Comparison of ENCODE assay signal across 9 mouse cellular contexts in genomic region chr12:79708423-79708733, GRCm38 (mm10).
DNase-seq lines count a peak whose midpoint lies in the region; ATAC-seq lines count a peak whose summit lies in the region.
"Had no signal": no experiment of that assay in that cellular context is flagged by ENCODE, and none has a peak within 500 bp of the region (broad histone marks: within the 10 kb centered on the region; RNA-seq: fewer than 3 reads in every experiment).

No protein-coding gene starts in this region.

- H3K4me3 ChIP-seq in heart, embryonic 12.5 days = no peak overlapping the region
- no peak overlapping the region for H3K4me3 ChIP-seq in embryonic facial prominence, embryonic 13.5 days
- no peak overlapping the region for H3K4me3 ChIP-seq in kidney, embryonic 15.5 days (replicated peaks)

- peak; percentile 54 to 73 for DNase-seq in heart, adult 18-20 months
- DNase-seq in lung, postnatal 36 days = peak; percentile 90
- no peak for DNase-seq in B cell, adult 2 months
- no peak for DNase-seq in cerebellum, postnatal 14 days
- no peak for DNase-seq in spleen, postnatal 36 days (ENCODE audit: low spot score in 2 of 2)

- no peaks in the 10 kb centered on the region for H3K36me3 ChIP-seq in heart, embryonic 12.5 days
- H3K36me3 ChIP-seq in embryonic facial prominence, embryonic 13.5 days = no peaks in the 10 kb centered on the region
- H3K36me3 ChIP-seq in kidney, embryonic 15.5 days = no peaks in the 10 kb centered on the region

- no peaks in the 10 kb centered on the region for H3K9me3 ChIP-seq in heart, embryonic 12.5 days (replicated peaks)
- no peaks in the 10 kb centered on the region for H3K9me3 ChIP-seq in embryonic facial prominence, embryonic 13.5 days
- H3K9me3 ChIP-seq in kidney, embryonic 15.5 days (replicated peaks) = no peaks in the 10 kb centered on the region

- no peak overlapping the region for H3K9ac ChIP-seq in heart, embryonic 12.5 days
- H3K9ac ChIP-seq in embryonic facial prominence, embryonic 13.5 days = no peak overlapping the region
- H3K9ac ChIP-seq in kidney, embryonic 15.5 days = no peak overlapping the region

- H3K4me1 ChIP-seq in heart, embryonic 12.5 days (replicated peaks) = peaks cover 42% of the 10 kb centered on the region
- peaks cover 60% of the 10 kb centered on the region for H3K4me1 ChIP-seq in embryonic facial prominence, embryonic 13.5 days
- H3K4me1 ChIP-seq in kidney, embryonic 15.5 days = peaks cover 65% of the 10 kb centered on the region

- WGBS in heart, embryonic 12.5 days = 66% methylated on average over 5 of the region's 5 CpGs
- WGBS in embryonic facial prominence, embryonic 13.5 days = 29% methylated on average over 5 of the region's 5 CpGs
- WGBS in kidney, embryonic 15.5 days = 19% methylated on average over 5 of the region's 5 CpGs

- H3K4me2 ChIP-seq in heart, embryonic 12.5 days = no peak overlapping the region
- H3K4me2 ChIP-seq in embryonic facial prominence, embryonic 13.5 days = no peak overlapping the region
- H3K4me2 ChIP-seq in kidney, embryonic 15.5 days = no peak overlapping the region

- H3K27ac ChIP-seq in heart, embryonic 12.5 days (ENCODE audit: poor library complexity, severe bottlenecking) = no peak overlapping the region
- peak overlapping the region; percentile 78 for H3K27ac ChIP-seq in embryonic facial prominence, embryonic 13.5 days
- H3K27ac ChIP-seq in kidney, embryonic 15.5 days = peak overlapping the region; percentile 89

- H3K27me3 ChIP-seq in heart, embryonic 12.5 days (replicated peaks) = no peaks in the 10 kb centered on the region
- H3K27me3 ChIP-seq in embryonic facial prominence, embryonic 13.5 days = no peaks in the 10 kb centered on the region
- H3K27me3 ChIP-seq in kidney, embryonic 15.5 days = no peaks in the 10 kb centered on the region

- ATAC-seq in heart, embryonic 12.5 days (ENCODE audit: insufficient number of reproducible peaks, low FRiP score) = no peak; the same call in 1 of the 2 replicates
- 0 out of 2 replicates have a peak, but pooled peaks have one; percentile 63 for ATAC-seq in embryonic facial prominence, embryonic 13.5 days (ENCODE audit: insufficient number of reproducible peaks, insufficient read depth, low FRiP score, low TSS enrichment, low read depth)
- peak; percentile 31; the same call in 1 of the 2 replicates for ATAC-seq in kidney, embryonic 15.5 days (replicated peaks; ENCODE audit: low FRiP score)
- ATAC-seq: CD4-positive, CD25-positive, alpha-beta regulatory T cell, adult 4 months had no signal

Comparison
In these comparisons a context has a peak if more than half of its experiments do, and no peak if none do; other contexts are left out.
1. DNase-seq: peak in heart, adult 18-20 months (2 of 2) and lung, postnatal 36 days (single experiment); none in B cell, adult 2 months (0 of 2), cerebellum, postnatal 14 days (0 of 2) and spleen, postnatal 36 days (0 of 2).